Mouse (Mus musculus): ENCODE measurements at regions not wholly inside any gene's neighbourhood (a gene's known extent, or its start where the extent isn't known, plus 50 kb on each side); places are given as distances from the start of the nearest gene placed in this dataset.

GRCm38 (mm10) chr16:74739194-74740135, 327.8 kb upstream of the Robo2 start:
- no peak for DNase-seq

GRCm38 (mm10) chr16:74732940-74733776, 321.5 kb upstream of the Robo2 start:
- DNase-seq: no peak

GRCm38 (mm10) chr16:74730169-74730794, 318.7 kb upstream of the Robo2 start:
- DNase-seq: no peak

- DNase-seq: no peak
These were observed 311.6 kb upstream of the Robo2 start for GRCm38 (mm10) chr16:74723217-74723616.

- no peak for DNase-seq
These were observed 306.5 kb upstream of the Robo2 start for GRCm38 (mm10) chr16:74718154-74718553.

- DNase-seq: no peak
These were observed 306.0 kb upstream of the Robo2 start for GRCm38 (mm10) chr16:74717622-74718021.

GRCm38 (mm10) chr16:74714950-74715349, 303.3 kb upstream of the Robo2 start:
- no peak for DNase-seq

GRCm38 (mm10) chr16:74712515-74712914, 300.9 kb upstream of the Robo2 start:
- peak; percentile 30 for DNase-seq

- DNase-seq: no peak
These were observed 290.4 kb upstream of the Robo2 start for GRCm38 (mm10) chr16:74702067-74702466.

GRCm38 (mm10) chr16:74683371-74683770, 271.7 kb upstream of the Robo2 start:
- peak; percentile 29 for DNase-seq

GRCm38 (mm10) chr16:74675586-74675985, 264.0 kb upstream of the Robo2 start:
- no peak for DNase-seq

GRCm38 (mm10) chr16:74671466-74671865, 259.8 kb upstream of the Robo2 start:
- DNase-seq: no peak

GRCm38 (mm10) chr16:74664337-74664736, 252.7 kb upstream of the Robo2 start:
- no peak for DNase-seq

GRCm38 (mm10) chr16:74651244-74651643, 239.6 kb upstream of the Robo2 start:
- DNase-seq: no peak

GRCm38 (mm10) chr16:74649207-74649606, 237.6 kb upstream of the Robo2 start:
- no peak for DNase-seq

GRCm38 (mm10) chr16:74648384-74648783, 236.8 kb upstream of the Robo2 start:
- DNase-seq: peak; percentile 32

- DNase-seq: peak; percentile 8
These were observed 233.2 kb upstream of the Robo2 start for GRCm38 (mm10) chr16:74644750-74645366.

- DNase-seq: no peak
These were observed 228.2 kb upstream of the Robo2 start for GRCm38 (mm10) chr16:74639805-74640204.

- DNase-seq: no peak
These were observed 226.0 kb upstream of the Robo2 start for GRCm38 (mm10) chr16:74637638-74638037.

- no peak for DNase-seq
These were observed 214.2 kb upstream of the Robo2 start for GRCm38 (mm10) chr16:74625783-74626182.

- no peak for DNase-seq
These were observed 200.4 kb upstream of the Robo2 start for GRCm38 (mm10) chr16:74612072-74612471.

GRCm38 (mm10) chr16:74609564-74609963, 197.9 kb upstream of the Robo2 start:
- DNase-seq: no peak

GRCm38 (mm10) chr16:74598361-74598760, 186.7 kb upstream of the Robo2 start:
- DNase-seq: no peak
